Comparison of ENCODE assay signal across 24 mouse cellular contexts in genomic region chrX:142605088-142605487, GRCm38 (mm10).
DNase-seq lines count a peak whose midpoint lies in the region; ATAC-seq and TF ChIP-seq lines count a peak whose summit lies in the region.
"Had no signal": no experiment of that assay in that cellular context is flagged by ENCODE, and none has a peak within 500 bp of the region (broad histone marks: within the 10 kb centered on the region; RNA-seq: fewer than 3 reads in every experiment).

No protein-coding gene starts in this region.

- H3K36me3 ChIP-seq in G1E (replicated peaks), result no peaks in the 10 kb centered on the region
- peaks cover 0 to 10% of the 10 kb centered on the region in 2 experiments; a peak in 2 of 4 replicates for H3K36me3 ChIP-seq in MEL (ENCODE audit: control insufficient read depth in 1 of 2, insufficient read depth in 2 of 2, low read length in 2 of 2)
- H3K36me3 ChIP-seq in forebrain, embryonic 16.5 days (ENCODE audit: control insufficient read depth, insufficient read depth), result no peaks in the 10 kb centered on the region

- H3K9ac ChIP-seq in MEL (ENCODE audit: control insufficient read depth, low read depth, low read length, poor library complexity, severe bottlenecking), result no peak overlapping the region
- H3K9ac ChIP-seq in forebrain, embryonic 16.5 days (replicated peaks; ENCODE audit: low read depth, low read length), result no peak overlapping the region

- H3K27ac ChIP-seq in MEL (ENCODE audit: control insufficient read depth, low read depth, low read length), result no peak overlapping the region
- H3K27ac ChIP-seq in forebrain, embryonic 16.5 days (ENCODE audit: low read length), result no peak overlapping the region

- H3K4me2 ChIP-seq in forebrain, embryonic 16.5 days (ENCODE audit: low read length), result no peak overlapping the region

- TF ChIP-seq EP300 in MEL (IDR thresholded peaks at IDR 0.05; ENCODE audit: low read depth in 1 of 2, low read length in 2 of 2), result peak; percentile 19 to 63; a peak in 3 of 4 replicates

- no peaks in the 10 kb centered on the region for H3K79me2 ChIP-seq in MEL (ENCODE audit: control insufficient read depth, insufficient read depth, low read length, poor library complexity)

- H3K9me3 ChIP-seq in G1E (replicated peaks) (no peaks in the 10 kb centered on the region), MEL (replicated peaks; ENCODE audit: insufficient read depth, low read length) (no peaks in the 10 kb centered on the region)
- no peaks in the 10 kb centered on the region for H3K9me3 ChIP-seq in forebrain, embryonic 16.5 days (ENCODE audit: control insufficient read depth, low read length)

- H3K4me3 ChIP-seq in G1E (ENCODE audit: low read depth, low read length), result no peak overlapping the region; the same call in 1 of the 2 replicates
- no peak overlapping the region for H3K4me3 ChIP-seq in MEL (ENCODE audit: control insufficient read depth in 1 of 2, insufficient read depth in 1 of 2, low read depth in 2 of 2, low read length in 2 of 2)
- no peak overlapping the region for H3K4me3 ChIP-seq in forebrain, embryonic 16.5 days (replicated peaks; ENCODE audit: low read length)

- peak; percentile 10 for DNase-seq in G1E (ENCODE audit: low spot score)
- no peak for DNase-seq in MEL (ENCODE audit: low read depth, low spot score)
- no peak for DNase-seq in T-cell, adult 2 months (ENCODE audit: low spot score)
- no peak for DNase-seq in adrenal gland, adult (ENCODE audit: inconsistent age in 2 of 2, low spot score in 1 of 2)
- DNase-seq: adrenal gland, adult 2 months; adrenal gland, adult 8-10 months; adrenal gland, postnatal 10 days; adrenal gland, postnatal 14 days; adrenal gland, postnatal 25 days; adrenal gland, postnatal 36 days; B cell, adult 2 months; cerebellum, adult 11 months; cerebellum, adult 11-12 months; cerebellum, adult 18-20 months; cerebellum, adult 2 months; cerebellum, adult 8-10 months; cerebellum, adult 9-10 months; cerebellum, adult 9-11 months had no signal

- TF ChIP-seq RAD21 in MEL (IDR thresholded peaks at IDR 0.05; ENCODE audit: low read depth, low read length), result no peak

- WGBS in forebrain, embryonic 16.5 days, result 71% methylated on average over 3 of the region's 3 CpGs

- H3K4me1 ChIP-seq in G1E (ENCODE audit: insufficient read depth, low read depth, low read length) (peaks cover 35% of the 10 kb centered on the region), MEL (ENCODE audit: control insufficient read depth in 1 of 2, insufficient read depth in 2 of 2, low read length in 2 of 2) (peaks cover 2 to 12% of the 10 kb centered on the region in 2 experiments; a peak in 3 of 4 replicates)
- H3K4me1 ChIP-seq in forebrain, embryonic 16.5 days (replicated peaks; ENCODE audit: control insufficient read depth, insufficient read depth, low read length), result no peaks in the 10 kb centered on the region

- TF ChIP-seq POLR2A in MEL (IDR thresholded peaks at IDR 0.05; ENCODE audit: control insufficient read depth in 1 of 2, insufficient read depth in 1 of 2, low read depth in 1 of 2, low read length in 2 of 2, poor library complexity in 1 of 2), result no peak

- H3K27me3 ChIP-seq in G1E (ENCODE audit: insufficient read depth, low read length) (no peaks in the 10 kb centered on the region), MEL (ENCODE audit: control insufficient read depth in 1 of 2, insufficient read depth in 2 of 2, low read length in 2 of 2) (no peaks in the 10 kb centered on the region)
- 0 out of 2 replicates have a peak, but pooled peaks cover under 1% of the 10 kb centered on the region for H3K27me3 ChIP-seq in forebrain, embryonic 16.5 days (replicated peaks; ENCODE audit: control insufficient read depth, insufficient read depth, low read length)
- H3K27me3 ChIP-seq: CH12.LX had no signal

- TF ChIP-seq CTCF in G1E (IDR thresholded peaks at IDR 0.05; ENCODE audit: low read depth, low read length) (no peak), MEL (IDR thresholded peaks at IDR 0.05 in 2 of 3, conservative IDR thresholded peaks at IDR 0.05 in 1 of 3; ENCODE audit: control insufficient read depth in 1 of 3, insufficient read depth in 1 of 3, low read depth in 2 of 3, low read length in 3 of 3, poor library complexity in 1 of 3, severe bottlenecking in 1 of 3) (no peak)

- ATAC-seq in G1E (ENCODE audit: extremely low read depth, insufficient number of reproducible peaks, low FRiP score, poor library complexity, severe bottlenecking), result peak; percentile 80
- ATAC-seq in megakaryocyte progenitor cell, adult 5-6 weeks (replicated peaks; ENCODE audit: poor library complexity), result 0 out of 2 replicates have a peak, but pooled peaks have one; percentile 20
- no peak for ATAC-seq in forebrain, embryonic 16.5 days
- ATAC-seq: activated CD4-positive, CD25-positive, alpha-beta regulatory T cell, adult 4 months; CD4-positive, CD25-positive, alpha-beta regulatory T cell, adult 4 months; Patski had no signal

TF ChIP-seq in MEL, 35 proteins besides CTCF, POLR2A, EP300 and RAD21:
- TF ChIP-seq TCF12 (IDR thresholded peaks at IDR 0.05; ENCODE audit: low read depth, low read length), result peak; percentile 73
- peak; percentile 55 for TF ChIP-seq GATA1 (IDR thresholded peaks at IDR 0.05; ENCODE audit: low read depth, low read length)
- TF ChIP-seq RCOR1 (IDR thresholded peaks at IDR 0.05; ENCODE audit: low read depth, low read length), result 0 out of 2 replicates have a peak, but pooled peaks have one; percentile 31
- no peak for TF ChIP-seq USF1 (IDR thresholded peaks at IDR 0.05; ENCODE audit: low read depth, low read length)
